Mouse (Mus musculus) G1E (cell line): ENCODE measurements around the gene Fam189a1. TPM values are rescaled to one million over a fixed set of nuclear protein-coding genes. Genes with fewer than 3 reads are reported as not detected.

Experiments
- ATAC-seq: 2 replicates; pipeline ENCODE4 v1.8.0; 2016; ENCODE audit warnings: mild to moderate bottlenecking; ENCODE audit not compliant: insufficient number of reproducible peaks, poor library complexity, low FRiP score, severe bottlenecking; ENCODE audit errors: extremely low read depth
- DNase-seq: peaks from one replicate; pipeline ENCODE4 v3.0.0; 2012; ENCODE audit warnings: low spot score
- H3K27me3 ChIP-seq: 2 replicates; pipeline ENCODE4 v1.6.1; 2012; ENCODE audit warnings: mild to moderate bottlenecking, low read length, inconsistent platforms; ENCODE audit not compliant: insufficient read depth
- H3K36me3 ChIP-seq: replicated peaks from 2 replicates; pipeline ENCODE3; 2012; ENCODE audit warnings: mild to moderate bottlenecking, inconsistent platforms
- H3K4me1 ChIP-seq: 2 replicates; pipeline ENCODE4 v1.6.1; 2012; ENCODE audit warnings: low read depth, low read length, inconsistent platforms, mixed read lengths; ENCODE audit not compliant: insufficient read depth
- H3K4me3 ChIP-seq: 2 replicates; pipeline ENCODE4 v1.5.1; 2012; ENCODE audit warnings: low read depth, mild to moderate bottlenecking, inconsistent platforms, low read length, moderate library complexity, mixed read lengths
- H3K9me3 ChIP-seq: replicated peaks from 2 replicates; pipeline ENCODE4 v1.6.1; 2012; ENCODE audit warnings: inconsistent platforms
- CTCF ChIP-seq: IDR thresholded peaks from 2 replicates; pipeline ENCODE4 v1.5.1; 2012; ENCODE audit warnings: low read depth, low read length, inconsistent platforms, mixed read lengths
- GATA1 ChIP-seq: IDR thresholded peaks from 2 replicates; pipeline ENCODE4 v1.6.1; 2012; ENCODE audit warnings: borderline replicate concordance, low read length, inconsistent platforms, mixed read lengths
- GATA2 ChIP-seq: IDR thresholded peaks from 2 replicates; pipeline ENCODE4 v1.6.1; 2012; ENCODE audit warnings: low read depth, low read length, inconsistent platforms, borderline replicate concordance
- POLR2AphosphoS5 ChIP-seq: IDR thresholded peaks from 2 replicates; pipeline ENCODE4 v1.6.1; 2012; ENCODE audit warnings: low read depth, low read length, inconsistent platforms; ENCODE audit not compliant: insufficient replicate concordance
- TAL1 ChIP-seq: conservative IDR thresholded peaks from 2 replicates; pipeline ENCODE4 v1.6.1; 2012; ENCODE audit warnings: low read depth, low read length, inconsistent platforms, mixed read lengths
- polyA plus RNA-seq: library from polyadenylated mRNA; stranded (reverse); fragments of >175 nt; gene quantifications from 2 replicates; pipeline ENCODE4 v1.2.3, GENCODE M21; 2012
- total RNA-seq, 2 experiments: library from RNA; stranded (forward) in 1 of 2; stranded (reverse) in 1 of 2; fragments of 200-1000 nt in 1 of 2; fragments of >200 nt in 1 of 2; fragmentation: Nextera tagmentation in 1 of 2; gene quantifications; 2 replicates each; pipeline ENCODE4 v1.2.3; 2014 to 2017

The Fam189a1 gene
- total and polyA plus RNA-seq, 3 experiments = 0.16 TPM; not detected in 2

DNA sequence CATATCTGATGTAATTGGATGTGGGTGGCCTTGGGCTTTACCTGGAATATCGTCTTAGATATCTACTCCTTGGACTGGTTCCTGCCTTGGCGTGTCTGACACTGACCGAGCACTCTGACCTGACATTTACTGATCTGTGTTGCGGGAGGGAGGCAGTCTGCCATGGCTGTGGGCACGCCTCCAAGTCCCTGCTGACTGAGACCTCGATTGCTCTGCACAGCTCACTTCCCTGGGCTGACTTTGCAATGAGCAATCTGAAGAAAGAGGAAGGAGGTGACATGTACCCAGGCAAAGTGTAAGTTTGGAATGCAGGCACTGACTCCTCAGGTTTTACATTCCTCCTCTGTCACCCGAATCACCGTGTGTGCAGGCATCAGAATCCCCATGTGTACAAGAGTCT lies 364.3 kb downstream of the Fam189a1 start:
- ATAC-seq (no peak), DNase-seq (no peak)
- no peaks in the 10 kb centered on the region for H3K36me3 ChIP-seq
- no peak overlapping the region for H3K4me3 ChIP-seq
- no peaks in the 10 kb centered on the region for H3K27me3 ChIP-seq
- no peaks in the 10 kb centered on the region for H3K4me1 ChIP-seq
- peaks cover 13% of the 10 kb centered on the region for H3K9me3 ChIP-seq
- TF ChIP-seq POLR2AphosphoS5 (no peak), GATA2 (no peak), GATA1 (no peak), TAL1 (no peak), CTCF (no peak)

DNA sequence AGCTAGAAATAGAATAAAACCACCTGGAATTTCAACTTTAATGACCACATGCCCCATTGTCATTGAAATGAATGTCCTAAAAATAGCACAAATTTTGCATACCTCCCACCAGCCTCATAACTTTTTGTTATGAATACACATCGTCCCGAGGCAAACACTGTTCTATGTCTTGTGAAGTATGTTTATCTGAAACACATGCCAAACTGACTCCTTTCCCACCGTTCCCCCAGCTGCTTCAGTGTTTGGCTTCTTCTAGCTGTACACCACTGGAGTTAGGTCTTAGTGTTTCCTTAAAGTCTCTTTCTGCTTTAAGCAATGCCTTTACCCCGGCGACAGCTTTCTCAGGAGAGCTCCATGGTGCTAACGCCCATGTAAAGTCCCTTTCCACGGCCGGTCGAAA lies 365.2 kb downstream of the Fam189a1 start:
- DNase-seq = no peak
- no peaks in the 10 kb centered on the region for H3K27me3 ChIP-seq
- H3K4me1 ChIP-seq = no peaks in the 10 kb centered on the region
- peaks cover 17% of the 10 kb centered on the region for H3K9me3 ChIP-seq
- ATAC-seq = no peak
- no peaks in the 10 kb centered on the region for H3K36me3 ChIP-seq
- TF ChIP-seq POLR2AphosphoS5 (no peak), CTCF (no peak), GATA2 (no peak), GATA1 (no peak), TAL1 (no peak)
- no peak overlapping the region for H3K4me3 ChIP-seq

DNA sequence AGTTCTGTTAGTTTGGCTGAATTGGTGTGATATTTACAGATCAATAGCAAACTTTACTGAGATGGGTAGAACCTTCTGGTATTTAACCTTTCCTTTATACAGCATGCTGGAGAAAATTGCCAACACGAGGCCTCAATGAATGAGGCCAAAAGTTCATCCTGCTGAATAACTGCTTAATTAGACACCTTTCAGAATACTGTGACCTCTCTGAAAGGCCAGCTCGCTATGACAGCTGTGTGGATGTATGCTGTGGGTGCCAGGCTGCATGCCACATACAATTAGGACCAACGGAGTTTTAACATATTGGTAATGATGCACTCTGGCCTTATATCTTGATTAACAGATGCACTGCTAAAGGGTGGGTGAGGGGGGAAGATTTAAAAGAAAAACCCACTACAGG lies 371.3 kb downstream of the Fam189a1 start:
- H3K9me3 ChIP-seq = peaks cover 36% of the 10 kb centered on the region
- no peaks in the 10 kb centered on the region for H3K36me3 ChIP-seq
- no peak overlapping the region for H3K4me3 ChIP-seq
- H3K4me1 ChIP-seq = no peaks in the 10 kb centered on the region
- TF ChIP-seq GATA1 = no peak
- TF ChIP-seq TAL1 = no peak
- no peak for TF ChIP-seq GATA2
- TF ChIP-seq CTCF = no peak
- no peak for TF ChIP-seq POLR2AphosphoS5
- H3K27me3 ChIP-seq = no peaks in the 10 kb centered on the region
- ATAC-seq = no peak
- no peak for DNase-seq

DNA sequence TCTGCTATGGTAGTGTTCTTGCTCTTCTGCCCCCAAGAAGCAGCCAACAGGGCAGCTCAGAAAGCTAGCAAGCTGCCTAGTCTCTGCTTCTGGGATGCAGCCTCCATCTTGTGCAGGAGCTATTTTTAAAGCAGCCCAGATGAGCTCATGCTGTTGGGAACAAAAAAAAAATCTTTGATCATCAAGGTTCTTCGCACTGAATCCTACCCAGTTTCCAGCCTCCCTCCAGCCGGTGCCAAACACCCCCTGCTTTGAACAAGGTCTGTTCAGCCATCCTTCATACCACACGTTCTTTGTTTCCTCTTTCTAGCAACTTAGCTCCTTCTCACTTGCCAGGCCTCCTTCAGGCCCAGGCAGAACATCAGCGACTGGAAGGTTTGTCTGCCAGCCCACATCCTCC lies 376.9 kb downstream of the Fam189a1 start:
- no peak overlapping the region for H3K4me3 ChIP-seq
- no peak for ATAC-seq

DNA sequence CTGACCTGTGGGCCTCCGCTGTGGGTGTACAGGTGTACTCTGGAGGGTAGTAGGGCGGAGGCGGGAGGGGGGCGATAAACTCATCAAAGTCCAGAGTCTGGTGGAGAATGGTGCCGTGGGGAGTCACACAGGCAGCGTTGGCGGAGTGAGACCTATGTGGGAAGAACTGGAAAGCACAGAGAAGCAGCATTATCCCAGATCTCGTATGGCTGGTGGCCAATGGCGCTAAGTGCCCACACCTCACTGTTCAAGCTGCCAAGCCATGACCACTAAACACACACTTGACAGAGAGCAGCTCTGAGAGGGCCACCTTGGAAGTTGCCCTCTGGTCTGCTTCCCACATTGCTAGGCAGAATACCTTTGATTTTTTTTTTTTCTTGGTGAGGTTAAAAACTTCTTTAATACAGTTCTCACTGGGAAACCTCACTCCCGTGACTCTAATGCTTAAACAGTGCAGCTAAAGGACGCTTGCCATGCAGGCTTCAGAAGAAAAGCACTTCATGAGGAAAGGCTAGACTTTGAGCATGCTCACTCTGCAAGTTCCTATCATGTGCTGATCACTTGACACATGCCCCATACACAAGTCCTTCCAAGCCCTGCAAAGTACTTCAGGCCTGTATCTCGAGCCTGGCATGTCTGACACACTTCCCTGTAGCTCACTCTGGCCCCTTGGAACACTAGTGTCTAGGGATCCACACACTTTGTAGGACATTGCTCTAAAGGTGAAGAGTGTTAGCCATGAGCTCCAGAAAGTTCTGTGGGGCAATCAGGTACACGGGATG lies 379.5 kb downstream of the Fam189a1 start:
- no peak for DNase-seq
- Histone ChIP-seq H3K4me3 (no peak overlapping the region), H3K36me3 (no peaks in the 10 kb centered on the region), H3K27me3 (no peaks in the 10 kb centered on the region), H3K9me3 (peaks cover 74% of the 10 kb centered on the region), H3K4me1 (no peaks in the 10 kb centered on the region)
- TF ChIP-seq CTCF (no peak), GATA1 (no peak), TAL1 (no peak), GATA2 (no peak), POLR2AphosphoS5 (no peak)
- ATAC-seq = no peak

More for the DNA sequence above, 376.9 kb downstream of the Fam189a1 start:
- no peaks in the 10 kb centered on the region for H3K4me1 ChIP-seq
- TF ChIP-seq CTCF = no peak
- TF ChIP-seq POLR2AphosphoS5 = no peak
- no peak for TF ChIP-seq TAL1
- no peak for TF ChIP-seq GATA1
- no peak for TF ChIP-seq GATA2
- DNase-seq = no peak
- no peaks in the 10 kb centered on the region for H3K36me3 ChIP-seq
- peaks cover 66% of the 10 kb centered on the region for H3K9me3 ChIP-seq
- H3K27me3 ChIP-seq = no peaks in the 10 kb centered on the region

DNA sequence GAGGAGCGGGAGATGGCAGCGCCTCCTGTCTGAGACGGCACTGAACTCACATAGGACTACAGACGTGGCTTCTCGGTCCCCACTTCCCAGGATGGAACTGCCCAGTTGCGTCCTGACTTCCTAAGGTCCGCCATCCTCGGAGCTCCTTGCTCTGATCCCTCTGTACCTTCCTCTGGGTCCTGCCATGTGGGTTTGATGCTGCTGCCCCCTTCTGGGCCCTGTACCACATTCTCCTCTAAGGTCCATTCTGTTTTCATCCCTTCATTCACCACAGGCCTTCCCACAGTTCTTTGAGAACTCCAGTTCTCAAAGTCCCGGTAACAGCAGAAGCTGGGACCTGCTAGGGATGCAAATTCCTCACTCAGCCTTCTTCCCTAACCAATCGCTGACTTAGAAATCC lies 382.9 kb downstream of the Fam189a1 start:
- DNase-seq (no peak), ATAC-seq (no peak)
- Histone ChIP-seq H3K27me3 (no peaks in the 10 kb centered on the region), H3K36me3 (no peaks in the 10 kb centered on the region), H3K9me3 (peaks cover 73% of the 10 kb centered on the region), H3K4me1 (no peaks in the 10 kb centered on the region), H3K4me3 (no peak overlapping the region)
- TF ChIP-seq GATA2 (no peak), TAL1 (no peak), POLR2AphosphoS5 (no peak), CTCF (no peak), GATA1 (no peak)
